In the genomic region with DNA sequence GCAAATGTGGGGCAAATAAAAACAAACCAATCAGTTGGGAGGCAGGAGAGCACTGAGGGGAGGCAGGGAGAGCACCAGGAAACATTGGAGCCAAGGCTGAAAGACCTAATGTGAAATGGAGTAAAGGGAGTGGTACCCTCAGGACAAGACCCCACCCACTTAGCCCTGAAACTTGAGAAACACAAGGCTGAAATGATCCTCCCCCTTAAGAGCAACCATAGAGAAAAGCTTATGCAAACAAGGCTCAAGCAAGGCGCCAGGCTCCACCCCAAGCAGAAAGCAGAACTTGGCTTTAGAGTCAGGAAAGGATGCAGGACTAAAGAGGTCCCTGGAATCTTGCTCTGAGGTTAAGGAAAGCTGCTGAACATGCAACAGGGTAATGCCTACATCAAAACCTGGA, we compare ENCODE assay signal across 10 mouse cellular contexts.
DNase-seq lines count a peak whose midpoint lies in the region; ATAC-seq and TF ChIP-seq lines count a peak whose summit lies in the region.
"Had no signal": no experiment of that assay in that cellular context is flagged by ENCODE, and none has a peak within 500 bp of the region (broad histone marks: within the 10 kb centered on the region; RNA-seq: fewer than 3 reads in every experiment).

No protein-coding gene starts in this region.

- ATAC-seq in limb, embryonic 14.5 days (ENCODE audit: low FRiP score, low read depth), result peak; percentile 53

- H3K36me3 ChIP-seq in ES-Bruce4 (ENCODE audit: control insufficient read depth, insufficient read depth, low read length, poor library complexity, severe bottlenecking), result no peaks in the 10 kb centered on the region
- no peaks in the 10 kb centered on the region for H3K36me3 ChIP-seq in limb, embryonic 14.5 days (ENCODE audit: control insufficient read depth, insufficient read depth, low read length)
- H3K36me3 ChIP-seq: neural tube, embryonic 13.5 days had no signal

- WGBS in limb, embryonic 14.5 days, result 10% methylated on average over 1 of the region's 1 CpGs

- H3K4me3 ChIP-seq in ES-Bruce4 (ENCODE audit: low read depth, low read length), result peak overlapping the region; percentile 58
- no peak overlapping the region for H3K4me3 ChIP-seq in limb, embryonic 14.5 days (replicated peaks; ENCODE audit: low read length)
- H3K4me3 ChIP-seq: neural tube, embryonic 13.5 days had no signal

- H3K4me1 ChIP-seq in ES-Bruce4 (ENCODE audit: control insufficient read depth, insufficient read depth, low read length), result no peaks in the 10 kb centered on the region
- peaks cover 10% of the 10 kb centered on the region for H3K4me1 ChIP-seq in limb, embryonic 14.5 days (ENCODE audit: control insufficient read depth, insufficient read depth, low read length)

- peak; percentile 74 for DNase-seq in WW6 (ENCODE audit: low read depth, low spot score)
- DNase-seq in heart, postnatal 10 days, result peak; percentile 22 to 23
- DNase-seq in limb, embryonic 14.5 days (ENCODE audit: low spot score), result peak; percentile 39
- no peak for DNase-seq in thymus, adult 18-20 months
- DNase-seq in left cerebral cortex, adult 11 months (ENCODE audit: low spot score), result no peak
- no peak for DNase-seq in adrenal gland, postnatal 36 days
- no peak for DNase-seq in ovary, postnatal 36 days (ENCODE audit: low spot score)
- DNase-seq: thymus, postnatal 36 days had no signal

- no peak overlapping the region for H3K9ac ChIP-seq in ES-Bruce4 (ENCODE audit: low read depth, poor library complexity, severe bottlenecking)
- no peak overlapping the region for H3K9ac ChIP-seq in limb, embryonic 14.5 days (ENCODE audit: low read depth, low read length, severe bottlenecking)
- H3K9ac ChIP-seq: neural tube, embryonic 13.5 days had no signal

- TF ChIP-seq CTCF in ES-Bruce4 (IDR thresholded peaks at IDR 0.05; ENCODE audit: low read depth, low read length), result no peak

- TF ChIP-seq POLR2A in ES-Bruce4 (IDR thresholded peaks at IDR 0.05; ENCODE audit: insufficient read depth, low read length), result no peak
- TF ChIP-seq POLR2A in limb, embryonic 14.5 days (IDR thresholded peaks at IDR 0.05; ENCODE audit: borderline replicate concordance, extremely low read depth, insufficient read depth, insufficient read length), result no peak

- peak overlapping the region; percentile 92 for H3K27ac ChIP-seq in ES-Bruce4 (ENCODE audit: insufficient read depth, low read length)
- no peak overlapping the region for H3K27ac ChIP-seq in limb, embryonic 14.5 days (replicated peaks; ENCODE audit: low read depth, low read length)
- H3K27ac ChIP-seq: neural tube, embryonic 13.5 days had no signal

- no peaks in the 10 kb centered on the region for H3K27me3 ChIP-seq in ES-Bruce4 (ENCODE audit: control insufficient read depth, insufficient read depth, low read length, poor library complexity, severe bottlenecking)
- H3K27me3 ChIP-seq in limb, embryonic 14.5 days (ENCODE audit: control insufficient read depth, insufficient read depth, low read length), result no peaks in the 10 kb centered on the region
- H3K27me3 ChIP-seq: neural tube, embryonic 13.5 days had no signal

- H3K4me2 ChIP-seq in limb, embryonic 14.5 days (replicated peaks; ENCODE audit: low read depth, low read length, severe bottlenecking), result no peak overlapping the region
- H3K4me2 ChIP-seq: neural tube, embryonic 13.5 days had no signal

- H3K9me3 ChIP-seq in ES-Bruce4 (replicated peaks; ENCODE audit: control insufficient read depth, insufficient read depth, low read length, poor library complexity, severe bottlenecking), result no peaks in the 10 kb centered on the region
- no peaks in the 10 kb centered on the region for H3K9me3 ChIP-seq in limb, embryonic 14.5 days (ENCODE audit: control insufficient read depth, low read length)
- H3K9me3 ChIP-seq: neural tube, embryonic 13.5 days had no signal

- intact Hi-C loops in heart, postnatal 10 days (cut with DNase I), result no loop called here

- 0 out of 2 replicates have a peak, but pooled peaks have one; percentile 43 for TF ChIP-seq EP300 in ES-Bruce4 (IDR thresholded peaks at IDR 0.05; ENCODE audit: insufficient read depth, low read depth, low read length)

Comparison
In these comparisons a context has a peak if more than half of its experiments do, and no peak if none do; other contexts are left out.
1. DNase-seq: peak in WW6 (single experiment), heart, postnatal 10 days (2 of 2) and limb, embryonic 14.5 days (single experiment); none in thymus, adult 18-20 months (0 of 2), left cerebral cortex, adult 11 months (single experiment), adrenal gland, postnatal 36 days (0 of 2) and ovary, postnatal 36 days (single experiment).